Mouse (Mus musculus): ENCODE results near the gene Spdye4a.

DNA sequence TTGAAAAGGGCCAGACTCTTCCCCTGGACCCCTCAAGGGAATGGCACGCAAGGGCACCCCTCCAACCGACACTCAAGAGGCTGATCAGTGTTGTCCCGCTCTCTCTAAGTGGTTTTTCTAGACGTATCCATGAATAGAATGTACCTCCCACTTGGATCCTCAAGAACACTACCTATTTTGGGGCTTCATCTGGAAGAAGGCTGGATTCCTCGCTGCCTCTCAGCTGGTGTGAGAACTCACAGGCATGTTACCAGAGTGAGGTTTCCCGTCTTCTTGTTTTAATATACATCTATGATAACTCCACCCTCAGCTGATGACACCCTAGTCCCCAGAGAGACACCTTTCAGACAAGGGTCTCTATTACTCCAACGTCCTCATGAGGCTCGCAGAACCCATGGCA lies 34.9 kb upstream of the Spdye4a start:
- TF ChIP-seq MAFK (IDR thresholded peaks at IDR 0.05; ENCODE audit: insufficient replicate concordance, low read length), result no peak
- TF ChIP-seq TCF12 (IDR thresholded peaks at IDR 0.05; ENCODE audit: low read depth, low read length), result no peak

All from CH12.LX (cell line).